Comparison of ENCODE assay signal across 8 mouse cellular contexts in the genomic region with DNA sequence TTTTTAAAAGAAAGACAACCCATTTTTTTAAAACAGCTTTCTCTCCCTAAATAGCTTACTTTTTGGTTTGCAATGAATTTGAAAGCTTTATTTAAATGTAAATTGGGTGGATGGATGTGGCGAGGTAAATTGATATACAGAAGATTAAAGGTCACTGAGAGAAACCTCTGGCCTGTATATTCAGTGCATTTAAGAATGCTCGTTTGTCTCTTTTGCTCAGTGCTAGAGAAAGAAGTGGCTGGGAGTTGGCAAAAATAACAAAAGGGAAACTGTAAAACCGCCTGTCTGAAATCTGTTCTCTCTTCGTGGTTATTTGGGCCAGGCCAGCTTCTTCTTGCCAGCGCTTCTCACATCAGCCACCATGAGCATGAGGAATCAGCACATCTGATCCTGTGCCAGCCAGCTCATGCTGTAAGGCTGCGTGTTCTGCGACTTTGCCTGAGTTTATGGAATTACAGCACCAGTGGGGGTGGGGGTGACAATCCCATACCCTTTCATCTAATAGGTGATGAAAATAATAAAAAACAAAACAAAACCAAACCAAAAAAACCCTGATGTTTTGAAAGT.
A peak's percentile ranks its signal among the peaks of the same experiment; 100 is the strongest.
DNase-seq lines count a peak whose midpoint lies in the region; ATAC-seq and TF ChIP-seq lines count a peak whose summit lies in the region.

No protein-coding gene starts in this region.

- no peaks in the 10 kb centered on the region for H3K36me3 ChIP-seq in neural tube, embryonic 11.5 days (ENCODE audit: control insufficient read depth, insufficient read depth, low read length)
- H3K36me3 ChIP-seq in intestine, postnatal 0 days (ENCODE audit: control insufficient read depth, insufficient read depth) = no peaks in the 10 kb centered on the region

- TF ChIP-seq CTCF in intestine, postnatal 0 days (IDR thresholded peaks at IDR 0.05; ENCODE audit: low read depth) = no peak

- intact Hi-C loops in heart, postnatal 10 days (cut with DNase I) = loop anchor here (5.0 to 10.0 kb wide), 2 partner anchors 73 to 134 kb away; no protein-coding TSS in a partner anchor
- intact Hi-C loops in left cerebral cortex, postnatal 14 days (cut with DNase I) = no loop called here

- no peaks in the 10 kb centered on the region for H3K27me3 ChIP-seq in neural tube, embryonic 11.5 days (ENCODE audit: control insufficient read depth, insufficient read depth, low read length)
- no peaks in the 10 kb centered on the region for H3K27me3 ChIP-seq in intestine, postnatal 0 days (replicated peaks; ENCODE audit: control insufficient read depth, insufficient read depth, low read length)

- H3K27ac ChIP-seq in neural tube, embryonic 11.5 days (ENCODE audit: low read depth, low read length) = 0 out of 2 replicates have a peak overlapping the region, but pooled peaks have one; percentile 20
- no peak overlapping the region for H3K27ac ChIP-seq in intestine, postnatal 0 days (ENCODE audit: low read depth, low read length)

- peak; percentile 77 for ATAC-seq in neural tube, embryonic 11.5 days (ENCODE audit: insufficient read depth, low FRiP score, low TSS enrichment)
- ATAC-seq in intestine, postnatal 0 days = no peak

- no peaks in the 10 kb centered on the region for H3K9me3 ChIP-seq in neural tube, embryonic 11.5 days (ENCODE audit: control insufficient read depth, low read length)
- H3K9me3 ChIP-seq in intestine, postnatal 0 days (ENCODE audit: control insufficient read depth) = no peaks in the 10 kb centered on the region

- no peak overlapping the region for H3K9ac ChIP-seq in neural tube, embryonic 11.5 days (ENCODE audit: low read length)
- H3K9ac ChIP-seq in intestine, postnatal 0 days (ENCODE audit: low read depth, low read length) = no peak overlapping the region

- 26% methylated on average over 7 of the region's 7 CpGs for WGBS in neural tube, embryonic 11.5 days
- 56% methylated on average over 7 of the region's 7 CpGs for WGBS in intestine, postnatal 0 days

- no peaks in the 10 kb centered on the region for H3K4me1 ChIP-seq in neural tube, embryonic 11.5 days (ENCODE audit: control insufficient read depth, insufficient read depth, low read length)
- no peaks in the 10 kb centered on the region for H3K4me1 ChIP-seq in intestine, postnatal 0 days (replicated peaks; ENCODE audit: control insufficient read depth, insufficient read depth, low read length)

- no peak overlapping the region for H3K4me2 ChIP-seq in neural tube, embryonic 11.5 days (ENCODE audit: low read depth)
- H3K4me2 ChIP-seq in intestine, postnatal 0 days (replicated peaks; ENCODE audit: low read depth) = no peak overlapping the region

- peak; percentile 19 for DNase-seq in neural tube, embryonic 11.5 days (ENCODE audit: low spot score)
- no peak for DNase-seq in neural tube, embryonic 10.5 days (ENCODE audit: extremely low spot score, low spot score)
- peak; percentile 9 for DNase-seq in cerebellum, postnatal 36 days
- DNase-seq in heart, postnatal 10 days = peak; percentile 10 to 24
- peak; percentile 68 to 76 for DNase-seq in left cerebral cortex, postnatal 14 days (ENCODE audit: low spot score in 2 of 2)
- DNase-seq in right cerebral cortex, adult 18-20 months = peak; percentile 76
- no peak for DNase-seq in spleen, postnatal 14 days (ENCODE audit: low spot score in 2 of 2)

- no peak overlapping the region for H3K4me3 ChIP-seq in neural tube, embryonic 11.5 days (ENCODE audit: low read depth, low read length)
- H3K4me3 ChIP-seq in intestine, postnatal 0 days (ENCODE audit: low read depth, low read length) = no peak overlapping the region

Comparison
In these comparisons a context has a peak if more than half of its experiments do, and no peak if none do; other contexts are left out.
1. DNase-seq: peak in neural tube, embryonic 11.5 days (single experiment), cerebellum, postnatal 36 days (2 of 2), heart, postnatal 10 days (2 of 2), left cerebral cortex, postnatal 14 days (2 of 2) and right cerebral cortex, adult 18-20 months (single experiment); none in neural tube, embryonic 10.5 days (single experiment) and spleen, postnatal 14 days (0 of 2).